Mouse (Mus musculus) left cerebral cortex, adult 9 months (tissue): ENCODE measurements around the gene Egfl7.

Source experiments
- DNase-seq, 2 experiments: peaks; one replicate each; pipeline ENCODE4 v3.0.0; 2022; ENCODE audit warnings: low spot score in 2 of 2

Gene Egfl7

DNA sequence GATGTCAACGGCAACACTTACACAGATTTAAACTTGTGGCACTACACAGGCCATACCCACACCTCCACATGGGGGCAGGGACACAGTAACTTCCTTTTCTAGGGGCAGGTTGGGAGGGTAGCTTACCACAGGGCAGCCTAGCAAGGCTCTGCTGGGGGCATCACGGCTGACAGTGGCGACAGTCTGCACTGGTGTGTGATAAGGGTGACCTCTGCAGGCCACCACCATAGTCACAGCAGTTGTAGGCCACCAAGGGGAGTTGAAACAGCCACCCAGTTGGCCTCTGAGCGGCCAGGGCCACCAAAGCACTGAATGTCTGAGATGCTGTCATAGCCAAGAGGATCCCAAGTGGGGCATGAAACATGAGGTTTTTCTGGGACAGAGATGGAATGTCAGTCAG lies 13.6 kb upstream of the Egfl7 start:
- DNase-seq = peak in 1 of 2 experiments; percentile 31

DNA sequence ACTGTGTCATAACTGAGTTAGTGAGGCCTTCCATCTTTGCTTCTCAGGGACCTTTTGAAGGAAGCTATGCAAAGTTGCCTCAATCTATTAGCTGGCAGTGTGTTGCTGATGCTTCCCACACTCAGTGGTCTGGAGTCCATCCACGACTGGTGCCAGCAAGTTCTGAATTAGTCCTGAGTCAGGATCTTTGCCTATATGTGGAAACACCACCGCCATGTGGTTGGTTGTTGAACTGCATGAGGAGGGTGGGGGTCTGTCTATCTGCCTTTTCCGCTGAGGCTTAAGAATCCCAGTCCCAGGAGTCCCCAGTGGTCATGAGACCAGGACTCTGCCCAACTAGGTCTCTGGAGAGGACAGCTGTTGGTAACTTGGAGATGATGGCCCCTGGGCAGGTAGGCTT lies 9.8 kb upstream of the Egfl7 start:
- DNase-seq = peak in 1 of 2 experiments; percentile 53

DNA sequence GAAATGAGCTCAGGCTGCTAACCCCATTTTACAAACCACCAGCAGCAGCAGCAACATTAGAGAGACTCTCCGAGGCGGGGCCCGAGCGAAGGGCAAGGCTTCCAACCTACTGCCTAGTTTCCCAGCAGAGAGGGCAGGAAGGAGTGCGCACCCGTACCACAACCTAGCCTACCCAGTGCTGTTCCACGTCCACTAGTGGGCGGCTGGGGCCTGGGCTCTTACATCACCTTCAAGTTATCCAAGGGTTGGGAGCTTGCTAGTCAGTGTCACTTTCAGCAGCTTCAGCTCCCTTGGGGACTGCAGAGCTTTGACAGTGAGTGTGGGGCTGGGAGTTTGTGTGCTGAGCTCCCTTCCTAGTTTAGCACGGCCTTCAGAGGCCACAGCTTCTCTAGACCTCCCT lies 8.4 kb upstream of the Egfl7 start:
- DNase-seq = no peak

DNA sequence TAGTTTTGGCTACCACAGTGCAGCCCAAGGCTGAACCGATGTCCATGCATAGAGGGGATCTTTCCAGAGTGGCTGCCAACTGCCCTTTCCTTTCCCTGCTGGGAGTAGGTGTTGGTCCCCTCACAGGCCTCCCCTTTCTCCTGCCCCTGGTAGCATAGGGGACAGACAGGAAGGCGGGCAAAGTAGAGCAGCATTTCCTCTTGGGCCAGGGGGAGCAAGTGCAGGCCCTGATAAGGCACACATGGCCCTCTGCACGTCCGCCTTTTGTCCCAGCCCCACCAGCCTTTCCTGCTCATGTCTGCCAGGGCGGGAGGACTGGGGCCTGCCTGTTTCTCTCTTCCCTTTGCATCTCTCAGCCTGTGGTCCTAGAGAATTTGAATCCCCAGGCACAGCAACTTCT lies 8.0 kb upstream of the Egfl7 start:
- no peak for DNase-seq

DNA sequence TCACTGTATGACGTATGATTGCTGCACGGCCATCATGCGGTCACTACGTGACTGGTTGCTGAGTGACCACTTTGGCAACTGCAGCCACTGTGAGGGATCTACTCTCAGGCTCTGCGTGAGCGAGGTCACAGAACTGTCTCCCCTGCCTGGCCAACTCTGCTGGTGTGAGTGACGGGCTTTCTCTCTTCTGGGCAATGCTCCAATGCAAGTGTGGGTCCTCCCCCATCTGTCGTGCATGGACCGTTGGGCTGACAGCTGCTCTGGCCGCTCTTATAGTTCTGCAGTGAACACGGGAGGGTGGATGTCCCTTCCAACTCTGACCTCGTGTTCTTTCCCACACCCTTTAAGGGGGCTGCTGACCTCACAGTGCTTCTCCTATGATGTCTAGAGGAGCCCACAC lies 6.4 kb upstream of the Egfl7 start:
- DNase-seq = peak in 1 of 2 experiments; percentile 17

DNA sequence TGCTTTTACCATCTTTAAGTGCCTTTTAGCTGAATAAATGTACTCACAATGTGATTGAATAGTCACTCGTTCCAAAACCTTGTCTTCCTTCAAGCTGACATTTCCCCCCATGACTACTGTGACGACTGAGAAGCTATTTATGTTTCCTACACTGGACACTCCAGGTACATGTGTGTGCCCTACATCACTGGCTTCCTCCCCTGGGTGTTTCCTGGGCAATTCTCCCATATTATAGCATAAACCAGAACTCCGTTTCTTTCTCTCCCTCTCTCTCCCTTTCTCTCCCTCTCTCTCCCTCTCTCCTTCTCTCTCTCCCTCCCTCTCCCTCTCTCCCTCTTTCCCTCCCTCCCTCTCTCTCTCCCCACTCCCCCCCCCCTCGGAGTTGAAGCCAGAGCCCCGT lies 6.0 kb upstream of the Egfl7 start:
- DNase-seq = no peak

DNA sequence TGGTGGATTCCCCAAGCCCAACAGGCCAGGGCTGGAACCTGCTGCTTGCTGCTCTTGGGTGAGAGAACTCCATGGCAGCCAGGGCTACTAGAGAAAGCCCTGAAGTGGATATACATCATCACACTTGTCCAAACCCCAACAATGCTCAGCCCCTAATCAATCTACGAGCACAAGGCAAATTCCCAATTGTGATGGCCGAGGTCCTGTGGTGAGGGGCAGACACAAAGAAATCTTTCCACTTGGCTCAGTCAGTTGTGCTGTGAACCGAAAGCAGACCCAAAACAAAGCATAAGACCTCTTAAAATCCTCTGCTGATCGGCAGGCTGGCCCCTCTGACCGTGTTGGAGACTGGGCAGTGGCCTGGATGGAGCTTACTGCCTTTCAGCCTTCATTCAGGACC lies 5.0 kb upstream of the Egfl7 start:
- no peak for DNase-seq

DNA sequence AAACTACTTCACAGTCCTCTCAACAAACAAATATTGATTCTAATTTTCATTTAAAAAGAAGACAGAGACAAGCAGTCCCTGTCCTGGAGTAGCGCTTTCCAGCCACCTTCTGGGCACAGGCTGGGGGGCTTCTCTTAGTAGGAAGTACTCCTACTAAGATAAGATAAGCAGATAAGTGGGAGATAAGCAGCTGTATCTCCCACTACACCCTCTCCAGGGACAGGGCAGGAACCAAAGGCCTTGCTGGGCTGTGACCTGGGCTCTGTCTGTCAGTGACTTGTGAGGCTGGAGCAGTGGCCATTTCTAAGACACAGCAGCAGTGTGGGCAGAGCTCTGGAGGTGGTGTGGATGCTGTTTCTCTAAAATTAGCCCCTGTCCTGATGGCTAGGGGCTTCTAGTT lies 4.4 kb upstream of the Egfl7 start:
- DNase-seq = no peak

DNA sequence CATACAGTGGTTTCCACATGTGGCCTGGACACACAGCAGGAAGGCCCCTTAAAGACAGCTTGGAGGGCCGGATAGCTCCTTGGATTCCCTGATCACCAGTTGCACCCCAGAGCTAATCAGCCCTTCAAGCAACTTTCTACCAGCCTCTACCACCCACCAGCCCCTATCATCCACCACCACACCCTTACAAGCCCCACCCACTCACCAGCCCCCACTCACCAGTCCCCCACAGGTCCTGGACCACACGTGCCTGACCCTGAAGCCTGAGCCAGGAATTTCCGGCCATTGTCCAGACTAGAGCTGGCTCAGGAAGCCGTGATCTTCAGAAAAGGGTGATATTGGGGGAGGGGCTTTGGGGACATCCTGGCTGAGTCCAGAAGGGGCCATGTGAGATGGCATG lies 3.9 kb upstream of the Egfl7 start:
- DNase-seq = no peak

DNA sequence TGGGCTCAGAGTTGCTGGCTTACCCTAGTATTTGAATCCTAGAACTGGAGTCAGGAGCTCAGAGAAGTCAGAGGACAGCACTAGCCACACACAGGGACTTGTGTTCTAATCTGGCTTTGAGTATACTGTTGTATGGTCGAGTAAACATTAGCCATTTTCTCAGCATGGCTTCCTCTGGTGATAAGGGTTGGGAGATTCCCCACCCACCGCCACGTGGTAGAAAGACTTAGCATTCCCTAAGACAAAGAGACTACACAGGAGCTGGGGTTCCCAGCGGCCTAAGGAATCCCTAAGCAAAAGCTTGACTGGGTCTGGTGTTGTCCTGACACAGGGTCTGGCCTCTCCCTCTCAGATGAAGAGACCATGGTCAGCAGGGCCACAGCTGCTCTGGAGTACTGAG lies 3.4 kb upstream of the Egfl7 start:
- no peak for DNase-seq

DNA sequence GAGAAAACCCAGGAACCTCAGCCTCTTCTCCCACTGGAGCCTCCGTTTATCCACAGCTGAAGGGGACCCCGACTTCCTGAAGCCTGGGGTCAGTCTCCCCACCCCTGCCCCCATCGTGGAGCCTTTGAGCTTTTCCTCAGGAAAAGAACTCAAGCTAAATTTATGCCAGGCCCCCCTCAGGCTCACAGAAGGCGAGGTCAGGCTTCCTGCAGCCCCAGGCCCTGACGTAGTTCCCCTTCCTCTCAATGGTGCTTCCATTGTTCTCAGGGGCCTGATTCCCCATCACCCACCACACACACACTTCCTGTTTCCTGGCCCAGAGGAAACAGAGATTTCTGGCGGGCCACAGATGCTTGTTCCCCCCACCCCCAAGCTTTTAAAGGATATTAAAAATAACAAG lies 1.4 kb upstream of the Egfl7 start:
- DNase-seq = no peak

DNA sequence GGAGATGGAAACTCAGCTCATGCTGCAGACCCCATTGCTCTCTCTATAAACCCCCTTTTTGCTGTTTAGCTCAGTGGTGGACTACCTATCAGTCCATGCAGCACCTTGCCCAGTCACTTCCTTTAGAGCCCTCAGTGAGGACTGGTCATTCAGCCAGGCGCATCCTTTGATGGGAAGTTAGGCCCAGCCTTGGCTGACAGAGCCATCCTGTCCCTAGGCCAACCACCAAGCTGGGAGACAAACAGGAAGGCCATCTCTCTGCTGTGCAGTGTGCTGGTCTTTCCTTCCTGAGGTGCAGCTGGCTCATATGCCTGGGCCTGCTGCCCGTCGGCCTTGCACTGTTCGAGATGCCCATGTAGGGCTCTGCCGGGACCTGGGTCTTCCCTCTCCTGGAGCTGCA lies 937 bp downstream of the Egfl7 start:
- DNase-seq = no peak

DNA sequence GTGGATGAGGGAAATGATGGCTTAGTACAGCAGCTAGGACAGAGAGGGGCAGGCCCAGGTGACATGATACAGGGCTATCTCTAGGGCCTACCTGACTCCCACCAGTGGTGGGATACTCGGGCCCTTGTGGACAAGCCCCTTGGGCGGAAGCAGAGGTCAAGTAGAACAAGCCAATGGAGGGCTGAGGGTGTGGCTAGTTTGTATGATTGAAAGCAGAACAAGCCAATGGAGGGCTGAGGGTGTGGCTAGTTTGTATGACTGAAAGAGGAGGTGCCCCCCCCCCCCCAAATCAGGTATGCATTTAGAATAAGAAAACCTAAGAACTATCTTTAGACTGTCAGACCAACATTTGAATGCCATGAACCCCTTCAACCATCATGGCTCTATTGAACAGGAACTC lies 2.4 kb downstream of the Egfl7 start:
- DNase-seq = no peak

DNA sequence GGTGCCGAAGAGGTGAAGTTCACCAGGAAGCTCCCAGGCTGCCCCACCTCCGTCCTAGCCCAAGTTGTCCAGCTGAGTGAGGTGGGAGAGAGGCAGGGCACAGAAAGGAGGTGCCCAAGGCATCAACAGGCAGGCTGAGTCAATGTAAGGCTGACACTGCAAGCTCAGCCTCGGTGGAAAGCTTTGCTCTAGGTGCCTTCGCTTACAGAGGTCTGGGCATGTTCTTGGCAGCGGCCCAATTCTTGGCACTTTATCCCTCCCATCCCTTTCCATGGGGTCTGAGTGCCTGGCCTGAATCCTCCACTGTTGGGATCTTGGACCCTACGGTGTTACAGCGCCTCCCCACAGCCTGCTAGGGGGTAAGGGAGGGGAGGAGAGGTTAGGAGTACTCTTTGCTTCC lies 2.9 kb downstream of the Egfl7 start:
- DNase-seq = no peak

DNA sequence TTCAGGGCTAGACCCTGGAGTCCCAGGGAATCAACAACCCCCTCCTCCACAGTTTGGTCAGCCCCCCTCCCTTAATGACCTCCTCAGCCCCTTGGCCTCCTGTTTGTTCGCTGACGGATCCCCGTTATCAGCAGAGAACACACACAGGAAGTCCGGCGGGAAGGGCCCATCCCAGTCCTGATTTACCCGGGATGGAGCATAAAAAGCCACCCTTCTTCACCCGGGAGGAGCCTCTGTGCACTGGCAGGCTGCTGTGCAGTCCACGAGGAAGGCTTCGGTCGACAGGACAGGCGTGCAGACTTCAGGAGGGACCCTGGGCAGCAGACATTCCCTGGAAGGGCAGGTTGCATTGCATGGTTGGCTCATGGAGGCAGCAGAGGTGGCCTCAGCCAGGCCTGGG lies 3.8 kb downstream of the Egfl7 start:
- DNase-seq = no peak

DNA sequence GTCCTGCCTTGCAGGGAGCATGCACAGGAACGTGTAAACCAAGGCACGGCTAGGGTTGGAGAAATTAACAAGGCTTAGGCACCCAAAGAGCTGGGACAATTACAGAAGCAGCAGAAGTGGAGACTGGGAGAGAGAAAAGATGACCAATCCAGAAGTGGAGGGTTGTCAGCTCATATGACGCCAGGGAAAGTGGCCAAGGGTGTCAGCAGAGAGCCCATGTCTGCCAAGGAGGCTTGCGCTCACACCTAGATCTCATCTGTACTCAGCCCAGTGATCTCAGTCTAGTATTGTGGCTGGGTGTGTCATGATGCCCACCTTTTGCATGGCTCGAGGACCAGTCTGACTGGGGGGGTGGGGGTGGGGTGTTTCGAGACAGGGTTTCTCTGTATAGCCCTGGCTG lies 5.9 kb downstream of the Egfl7 start:
- no peak for DNase-seq

DNA sequence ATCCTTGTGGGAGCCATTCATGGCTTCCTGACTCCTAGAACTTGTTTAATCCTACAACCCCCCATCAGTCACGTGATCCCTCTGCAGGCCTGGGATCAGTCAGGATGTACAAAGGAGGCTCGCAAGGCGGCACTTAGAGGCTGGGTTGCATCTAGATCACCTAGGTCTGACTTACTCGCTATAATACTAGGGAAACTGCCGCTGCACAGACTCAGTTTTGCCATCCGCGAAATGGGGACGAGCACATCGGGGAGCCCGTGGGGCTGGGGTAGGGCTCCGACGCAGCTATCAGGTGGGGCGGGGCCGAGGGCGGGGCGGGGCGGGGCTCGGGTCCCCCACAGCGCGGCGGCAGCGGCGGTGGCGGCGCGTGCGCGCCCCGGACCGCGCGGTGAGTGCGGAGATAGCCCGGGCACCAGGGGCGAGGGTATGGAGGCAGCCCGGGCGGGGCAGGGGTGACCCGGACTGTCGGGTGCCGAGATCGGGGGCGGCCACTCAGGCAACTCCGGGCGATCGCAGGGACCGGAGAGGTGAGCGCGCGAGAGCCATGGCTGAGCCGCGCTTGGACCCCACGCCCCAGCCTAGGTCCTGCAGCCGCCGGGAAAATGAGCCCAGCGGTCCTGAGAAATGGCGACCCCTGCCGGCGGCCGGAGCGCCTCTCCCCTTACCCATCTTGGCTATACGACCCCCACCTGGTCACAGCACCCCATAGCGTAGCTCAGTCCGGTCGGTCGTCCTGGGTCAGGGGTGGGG lies 6.7 kb downstream of the Egfl7 start, which contains the start of gene Gm20532:
Gene Gm20532, plus strand, starts transcription at position 346 of the 750 bp plus-strand sequence.
- DNase-seq = peak in 1 of 2 experiments; percentile 61

DNA sequence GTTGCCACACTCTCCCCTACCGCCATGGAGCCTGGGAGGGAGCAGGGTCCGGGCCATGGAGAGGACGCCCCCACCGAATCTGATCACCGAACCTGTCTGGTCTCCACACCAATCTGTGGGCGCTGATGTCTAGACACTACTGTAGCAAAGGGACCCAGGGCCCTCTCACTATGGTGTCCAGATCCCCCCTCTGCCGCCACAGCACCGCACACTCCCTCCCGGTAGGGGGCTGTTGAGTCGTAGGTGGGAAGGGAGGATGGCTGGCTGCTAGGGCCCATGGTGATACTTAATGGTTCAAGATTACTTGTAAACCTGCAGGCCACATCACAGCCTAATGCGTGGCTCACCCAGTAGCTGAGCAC lies 7.2 kb downstream of the Egfl7 start:
- DNase-seq = no peak

DNA sequence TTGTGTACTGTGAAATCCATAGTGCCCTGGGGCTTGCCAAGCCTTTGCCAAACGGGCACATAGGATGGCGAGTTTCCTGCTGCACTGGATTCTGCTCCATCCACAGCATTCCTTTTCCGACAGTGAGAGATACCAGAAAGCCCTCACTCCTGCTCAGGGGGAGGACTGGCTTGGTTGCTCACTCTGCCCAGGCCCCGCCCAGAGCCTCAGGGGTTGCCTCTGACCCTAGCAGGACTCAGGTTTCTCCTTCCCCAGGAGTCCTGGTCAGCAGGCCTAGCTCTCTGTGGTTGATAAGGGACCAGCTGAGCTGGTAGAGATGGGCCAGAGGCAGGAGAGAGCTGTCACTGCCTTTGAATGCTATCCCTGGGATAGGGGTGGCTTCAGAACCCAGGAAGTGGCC lies 8.8 kb downstream of the Egfl7 start:
- DNase-seq = no peak

DNA sequence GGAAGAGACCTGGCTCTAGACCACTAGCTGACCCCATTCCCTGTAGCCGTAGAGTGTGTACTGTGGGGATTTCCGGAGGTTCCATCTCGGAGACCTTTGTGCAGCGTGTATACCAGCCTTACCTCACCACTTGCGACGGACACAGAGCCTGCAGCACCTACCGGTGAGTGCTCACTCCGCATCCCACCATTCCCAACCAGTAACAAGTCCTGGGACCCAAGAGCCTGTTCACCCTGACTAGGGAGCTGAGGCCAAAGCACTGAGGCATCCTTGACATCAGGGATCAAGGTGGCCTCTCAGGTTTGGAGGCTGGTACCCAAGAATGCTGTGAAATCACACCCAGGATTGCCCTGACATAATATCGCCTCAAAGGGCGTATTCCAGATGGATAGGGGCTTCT lies 9.5 kb downstream of the Egfl7 start:
- no peak for DNase-seq

DNA sequence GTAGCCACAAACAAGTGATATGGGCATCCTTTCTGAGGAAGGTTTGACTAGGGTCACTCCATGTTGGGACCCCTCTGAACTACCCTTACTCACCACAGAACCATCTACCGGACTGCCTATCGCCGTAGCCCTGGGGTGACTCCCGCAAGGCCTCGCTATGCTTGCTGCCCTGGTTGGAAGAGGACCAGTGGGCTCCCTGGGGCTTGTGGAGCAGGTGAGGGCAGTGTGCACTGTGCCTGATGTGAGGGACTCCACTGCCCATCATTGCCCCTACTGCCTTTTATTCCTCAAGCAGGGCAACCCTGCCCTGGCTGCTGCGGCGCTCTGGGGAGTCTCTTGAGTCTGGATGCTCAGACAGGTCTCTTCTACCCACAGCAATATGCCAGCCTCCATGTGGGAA lies 10.5 kb downstream of the Egfl7 start:
- no peak for DNase-seq

DNA sequence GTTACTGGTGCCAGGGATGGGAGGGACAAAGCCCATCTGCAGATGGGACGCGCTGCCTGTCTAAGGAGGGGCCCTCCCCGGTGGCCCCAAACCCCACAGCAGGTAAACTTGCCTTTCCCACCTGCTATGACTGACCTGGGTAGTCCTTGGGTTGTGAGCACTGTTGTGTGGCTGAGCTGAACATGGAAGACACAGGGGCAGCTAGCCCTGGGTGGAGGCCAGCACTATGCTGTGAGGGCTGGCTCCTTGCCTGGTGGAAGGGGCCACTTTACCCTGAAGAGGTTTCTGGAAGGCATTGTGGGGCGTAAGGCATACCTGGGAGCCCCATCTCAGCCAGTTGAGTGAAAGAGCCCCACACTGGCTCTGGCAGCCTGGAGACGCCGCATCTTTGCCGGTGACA lies 11.1 kb downstream of the Egfl7 start:
- DNase-seq = no peak

DNA sequence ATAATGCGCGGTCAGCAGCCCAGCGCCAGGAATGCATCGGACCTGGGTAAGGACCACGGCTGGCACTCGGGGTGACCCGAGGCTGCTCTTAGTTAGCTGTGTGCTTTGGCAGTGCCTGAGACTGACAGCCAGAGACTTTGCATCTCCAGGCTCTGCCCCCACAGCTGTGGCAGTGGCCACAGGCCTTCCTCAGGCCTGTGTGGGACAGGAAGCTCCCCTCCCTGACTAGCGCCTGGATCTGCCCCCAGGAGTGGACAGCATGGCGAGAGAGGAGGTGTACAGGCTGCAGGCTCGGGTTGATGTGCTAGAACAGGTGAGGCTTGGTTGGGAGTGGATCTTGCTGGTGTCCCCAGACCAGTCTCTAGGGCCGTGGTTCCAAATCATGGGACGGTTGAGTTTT lies 11.6 kb downstream of the Egfl7 start:
- DNase-seq = no peak
